Mouse (Mus musculus) forebrain, embryonic 13.5 days (tissue): ENCODE results near the gene Capza1. TPM values are rescaled to one million over a fixed set of nuclear protein-coding genes. Genes with fewer than 3 reads are reported as not detected.

Experiments used
- ATAC-seq: fragments of 200-750 bp; cut with Nextera tagmentation; 2 replicates; pipeline ENCODE4 v1.8.0; 2017
- H3K27ac ChIP-seq: fragments of 300-500 bp; sonication (generic); 2 replicates; pipeline ENCODE4 v1.5.1; 2015; ENCODE audit warnings: inconsistent platforms, mild to moderate bottlenecking, moderate library complexity
- H3K27me3 ChIP-seq: fragments of 300-500 bp; sonication (generic); 2 replicates; pipeline ENCODE4 v1.6.1; 2015; ENCODE audit warnings: mild to moderate bottlenecking, inconsistent platforms
- H3K36me3 ChIP-seq: fragments of 300-500 bp; sonication (generic); 2 replicates; pipeline ENCODE4 v1.6.1; 2015; ENCODE audit warnings: mild to moderate bottlenecking, inconsistent platforms; ENCODE audit not compliant: poor library complexity, severe bottlenecking
- H3K4me1 ChIP-seq: fragments of 300-500 bp; sonication (generic); 2 replicates; pipeline ENCODE4 v1.6.1; 2015; ENCODE audit warnings: inconsistent platforms
- H3K4me2 ChIP-seq: fragments of 300-500 bp; sonication (generic); 2 replicates; pipeline ENCODE4 v1.6.1; 2015; ENCODE audit warnings: inconsistent platforms, mild to moderate bottlenecking, moderate library complexity
- H3K4me3 ChIP-seq: fragments of 300-500 bp; sonication (generic); 2 replicates; pipeline ENCODE4 v1.5.1; 2015; ENCODE audit warnings: mild to moderate bottlenecking, inconsistent platforms
- H3K9ac ChIP-seq: fragments of 300-500 bp; sonication (generic); 2 replicates; pipeline ENCODE4 v1.6.1; 2015; ENCODE audit warnings: mild to moderate bottlenecking, inconsistent platforms
- H3K9me3 ChIP-seq: fragments of 300-500 bp; sonication (generic); replicated peaks from 2 replicates; pipeline ENCODE4 v1.6.1; 2016; ENCODE audit warnings: inconsistent platforms
- WGBS: fragments of 180-500 bp; shearing (Covaris S2); methylation state at CpG from one replicate; pipeline ENCODE4 v1.1.7; 2015; 5-methylcytosine and 5-hydroxymethylcytosine counted together
- polyA plus RNA-seq: library from polyadenylated mRNA; unstranded; fragments of >200 nt; fragmentation: Nextera tagmentation; extraction: Ambion mirVana; gene quantifications from 2 replicates; pipeline ENCODE4 v1.2.1, GENCODE M21; 2015

Gene Capza1
- polyA plus RNA-seq, 1 experiment from 2014 or later = 180 TPM

DNA sequence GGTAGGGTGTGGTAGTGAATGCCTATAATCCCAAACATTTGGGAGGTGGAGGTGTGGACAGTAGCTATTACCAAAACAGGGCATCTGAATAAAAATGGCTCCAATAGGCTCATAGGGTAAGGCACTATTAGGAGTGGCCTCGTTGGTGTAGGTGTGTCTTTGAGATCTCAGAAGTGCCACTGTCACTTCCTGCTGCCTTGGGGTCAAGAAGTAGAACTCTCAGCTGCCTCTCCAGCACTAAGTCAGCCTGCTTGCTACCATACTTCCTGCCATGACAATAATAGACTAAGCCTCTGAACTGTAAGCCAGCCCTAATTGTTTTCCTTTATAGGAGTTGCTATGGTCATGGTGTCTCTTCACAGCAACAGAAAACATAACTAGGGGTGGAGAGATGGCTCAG is 8.2 kb downstream of the Capza1 start:
- ATAC-seq = no peak
- WGBS = 90% methylated on average over 1 of the region's 1 CpGs
- H3K27me3 ChIP-seq = no peaks in the 10 kb centered on the region

DNA sequence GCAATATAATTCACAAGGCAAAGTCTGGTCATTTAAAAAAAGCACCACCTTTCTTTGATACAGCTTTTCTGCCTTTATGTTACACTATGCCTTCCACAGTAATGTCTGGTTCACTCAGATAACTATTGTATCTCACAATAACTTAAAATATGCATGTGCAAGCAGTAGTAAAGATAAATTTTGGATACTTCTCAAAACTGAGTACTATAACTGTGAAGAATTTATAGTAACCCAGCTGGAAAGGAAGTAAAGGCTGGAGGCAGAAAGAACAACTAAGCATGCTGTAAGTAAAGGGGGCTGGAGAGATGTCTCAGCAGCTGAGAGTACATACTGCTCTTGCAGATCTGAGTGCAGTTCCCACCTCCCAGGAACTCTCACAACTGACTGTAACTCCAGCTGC is 9.4 kb downstream of the Capza1 start:
- no peak overlapping the region for H3K4me2 ChIP-seq
- no peak overlapping the region for H3K27ac ChIP-seq
- no peak for ATAC-seq
- H3K36me3 ChIP-seq = peaks cover 26% of the 10 kb centered on the region
- no peak overlapping the region for H3K4me3 ChIP-seq
- H3K9me3 ChIP-seq = no peaks in the 10 kb centered on the region
- H3K9ac ChIP-seq = no peak overlapping the region
- H3K4me1 ChIP-seq = no peaks in the 10 kb centered on the region
- H3K27me3 ChIP-seq = no peaks in the 10 kb centered on the region

More for the DNA sequence above, 8.2 kb downstream of the Capza1 start:
- peaks cover 25% of the 10 kb centered on the region for H3K36me3 ChIP-seq
- H3K4me3 ChIP-seq = no peak overlapping the region
- no peaks in the 10 kb centered on the region for H3K9me3 ChIP-seq
- H3K4me1 ChIP-seq = peaks cover 2% of the 10 kb centered on the region
- no peak overlapping the region for H3K27ac ChIP-seq
- no peak overlapping the region for H3K4me2 ChIP-seq
- no peak overlapping the region for H3K9ac ChIP-seq

DNA sequence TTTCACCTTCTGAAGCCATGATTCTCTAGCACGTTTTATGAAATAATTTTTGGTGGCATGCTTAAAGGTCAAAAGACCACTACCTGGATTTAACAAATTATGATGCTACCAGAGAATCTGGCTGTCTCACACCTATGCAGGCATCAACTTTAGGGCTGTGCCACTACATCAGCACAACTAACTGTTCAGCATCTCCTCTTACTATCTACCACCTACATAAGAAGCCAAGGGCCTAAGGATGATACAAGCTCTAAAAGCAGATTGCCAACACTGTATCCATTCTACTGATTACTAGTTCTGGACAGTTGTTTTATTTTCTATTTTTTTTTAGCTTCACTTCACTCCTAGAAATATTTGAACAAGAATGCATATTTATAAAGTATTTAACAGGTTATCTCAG is 9.8 kb downstream of the Capza1 start:
- no peak for ATAC-seq
- no peaks in the 10 kb centered on the region for H3K27me3 ChIP-seq
- no peak overlapping the region for H3K4me2 ChIP-seq
- peaks cover 28% of the 10 kb centered on the region for H3K36me3 ChIP-seq
- no peak overlapping the region for H3K27ac ChIP-seq
- H3K4me1 ChIP-seq = no peaks in the 10 kb centered on the region
- no peak overlapping the region for H3K9ac ChIP-seq
- WGBS = 94% methylated on average over 1 of the region's 1 CpGs
- no peak overlapping the region for H3K4me3 ChIP-seq
- no peaks in the 10 kb centered on the region for H3K9me3 ChIP-seq

DNA sequence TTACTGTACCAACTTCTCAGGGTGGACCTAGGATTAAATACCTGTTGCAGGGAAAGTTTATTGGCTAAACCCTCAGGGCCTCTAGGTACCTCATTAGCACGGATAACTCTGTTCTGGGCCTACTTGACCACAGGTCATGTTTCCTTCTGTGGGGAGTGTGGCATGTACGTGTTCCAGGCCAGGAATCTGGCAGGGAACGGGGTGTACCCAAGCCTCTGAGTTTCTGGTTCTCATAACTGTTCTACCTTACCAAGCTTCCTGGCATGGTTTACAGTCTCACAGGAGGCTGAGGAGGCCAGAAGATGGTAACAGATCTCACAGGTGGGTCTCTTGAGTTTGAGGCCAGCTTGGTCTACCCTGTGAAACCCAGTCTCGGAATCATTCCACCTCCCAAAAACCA is 17.7 kb downstream of the Capza1 start:
- Histone ChIP-seq H3K4me2 (no peak overlapping the region), H3K36me3 (peaks cover 49% of the 10 kb centered on the region), H3K27ac (no peak overlapping the region), H3K9ac (no peak overlapping the region), H3K4me1 (no peaks in the 10 kb centered on the region), H3K4me3 (no peak overlapping the region), H3K9me3 (no peaks in the 10 kb centered on the region), H3K27me3 (no peaks in the 10 kb centered on the region)
- ATAC-seq = no peak
- 92% methylated on average over 4 of the region's 4 CpGs for WGBS

DNA sequence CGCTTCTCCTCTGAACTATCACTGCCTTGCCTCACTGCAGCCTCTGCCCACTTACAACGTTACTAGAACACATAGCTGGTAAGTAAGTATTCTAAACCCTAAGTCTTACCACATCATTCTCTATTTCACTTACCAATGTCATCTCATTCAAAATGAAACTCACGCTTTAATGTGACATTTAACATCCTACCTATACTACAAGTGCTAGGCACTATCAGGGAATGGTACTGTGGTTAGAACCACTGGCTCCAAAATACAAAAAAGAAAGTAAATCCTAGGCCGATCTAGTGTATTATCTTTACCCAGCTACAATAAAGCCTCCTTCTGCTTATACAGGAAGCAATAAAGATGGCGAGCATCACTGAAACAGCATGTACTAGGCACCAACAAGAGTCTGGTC is 23.3 kb downstream of the Capza1 start:
- H3K4me3 ChIP-seq = no peak overlapping the region
- no peaks in the 10 kb centered on the region for H3K27me3 ChIP-seq
- no peaks in the 10 kb centered on the region for H3K9me3 ChIP-seq
- ATAC-seq = no peak
- H3K4me2 ChIP-seq = no peak overlapping the region
- no peaks in the 10 kb centered on the region for H3K4me1 ChIP-seq
- H3K27ac ChIP-seq = no peak overlapping the region
- H3K36me3 ChIP-seq = peaks cover 68% of the 10 kb centered on the region
- 96% methylated on average over 5 of the region's 5 CpGs for WGBS
- no peak overlapping the region for H3K9ac ChIP-seq

DNA sequence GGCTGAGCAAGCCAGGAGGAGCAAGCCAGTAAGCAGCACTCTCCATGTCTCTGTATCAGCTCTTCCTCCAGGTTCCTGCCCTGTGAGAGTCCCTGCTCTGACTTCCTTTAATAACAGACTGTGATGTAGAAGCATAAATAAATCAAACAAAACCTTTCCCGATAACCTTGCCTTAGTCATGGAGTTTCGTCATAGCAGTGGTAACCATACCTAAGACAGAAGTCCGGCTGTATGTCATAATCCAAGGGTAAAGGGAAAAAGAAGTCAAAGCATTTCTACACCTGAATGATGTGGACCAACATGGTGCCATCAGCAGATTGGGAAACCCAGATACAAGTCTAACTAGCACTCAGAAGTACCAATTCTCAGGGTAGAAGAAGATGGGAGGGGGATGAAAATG is 28.5 kb downstream of the Capza1 start:
- H3K9me3 ChIP-seq = no peaks in the 10 kb centered on the region
- no peak overlapping the region for H3K4me3 ChIP-seq
- no peak for ATAC-seq
- no peak overlapping the region for H3K27ac ChIP-seq
- peaks cover 65% of the 10 kb centered on the region for H3K36me3 ChIP-seq
- no peak overlapping the region for H3K4me2 ChIP-seq
- WGBS = 98% methylated on average over 3 of the region's 3 CpGs
- H3K9ac ChIP-seq = no peak overlapping the region
- no peaks in the 10 kb centered on the region for H3K4me1 ChIP-seq
- no peaks in the 10 kb centered on the region for H3K27me3 ChIP-seq

DNA sequence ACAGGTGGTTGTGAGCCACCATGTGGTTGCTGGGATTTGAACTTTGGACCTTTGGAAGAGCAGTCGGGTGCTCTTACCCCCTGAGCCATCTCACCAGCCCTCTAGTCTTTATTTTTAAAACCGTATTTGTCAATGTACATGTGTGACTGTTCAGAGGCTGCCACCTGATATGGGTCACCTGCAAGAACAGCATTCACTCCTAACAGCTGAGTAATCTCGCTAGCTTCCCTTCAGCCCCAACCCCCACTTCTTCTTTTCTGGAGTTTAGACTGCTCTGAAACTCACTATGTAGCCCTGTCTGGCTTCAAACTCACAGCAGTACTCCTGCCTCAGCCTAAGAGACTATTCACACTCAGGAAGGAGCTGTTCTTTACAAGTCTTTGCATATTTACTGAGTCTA is 41.9 kb downstream of the Capza1 start:
- Histone ChIP-seq H3K4me2 (no peak overlapping the region), H3K36me3 (peaks cover 28% of the 10 kb centered on the region), H3K9ac (no peak overlapping the region), H3K4me1 (peaks cover 10% of the 10 kb centered on the region), H3K27ac (no peak overlapping the region), H3K27me3 (no peaks in the 10 kb centered on the region), H3K4me3 (no peak overlapping the region), H3K9me3 (no peaks in the 10 kb centered on the region)
- WGBS = 87% methylated on average over 3 of the region's 3 CpGs
- ATAC-seq = no peak

DNA sequence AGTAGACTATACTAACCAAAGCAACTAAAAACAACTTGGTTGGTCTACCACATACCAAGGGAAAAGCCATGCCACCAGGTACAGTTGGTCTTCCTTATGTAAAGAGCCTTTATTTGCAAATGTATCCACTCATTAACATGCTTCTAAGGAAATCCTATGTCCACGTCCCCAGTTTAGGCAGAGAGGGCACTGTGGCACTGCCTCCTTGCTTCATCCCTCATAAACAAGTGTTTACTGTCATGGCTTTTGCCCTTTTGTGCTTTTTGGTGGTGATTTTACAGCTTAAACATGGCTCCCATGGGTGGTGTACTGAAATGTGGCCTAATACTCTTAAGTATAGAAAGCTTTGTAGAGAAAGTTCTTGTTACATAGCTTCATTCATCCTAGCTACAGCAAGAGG is 43.9 kb downstream of the Capza1 start:
- Histone ChIP-seq H3K27me3 (no peaks in the 10 kb centered on the region), H3K4me1 (peaks cover 18% of the 10 kb centered on the region), H3K36me3 (peaks cover 18% of the 10 kb centered on the region), H3K9me3 (no peaks in the 10 kb centered on the region), H3K9ac (no peak overlapping the region), H3K4me2 (no peak overlapping the region), H3K27ac (no peak overlapping the region), H3K4me3 (no peak overlapping the region)
- WGBS = 48% methylated on average over 1 of the region's 1 CpGs
- ATAC-seq = no peak

DNA sequence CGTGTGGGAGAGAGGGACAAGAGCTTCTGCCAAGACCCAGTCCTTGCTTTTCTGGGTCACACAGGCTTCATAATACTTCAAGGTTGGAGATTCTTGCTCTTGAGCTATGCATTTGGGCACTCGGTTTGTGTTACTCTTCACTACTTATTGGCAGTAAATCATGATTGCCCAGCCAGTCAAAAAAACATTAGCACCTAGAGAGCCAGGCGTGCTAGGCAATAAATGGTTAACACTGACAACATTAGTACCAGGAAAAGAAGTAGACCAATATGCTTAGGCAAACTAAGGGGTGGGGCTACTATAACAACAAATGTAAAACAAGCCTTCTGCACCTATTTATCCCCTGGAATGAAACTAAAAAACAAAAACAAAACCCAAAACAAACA is 45.6 kb downstream of the Capza1 start:
- H3K9me3 ChIP-seq = no peaks in the 10 kb centered on the region
- WGBS = 8% methylated on average over 3 of the region's 3 CpGs
- ATAC-seq = no peak
- H3K9ac ChIP-seq = peak overlapping the region; percentile 89
- H3K36me3 ChIP-seq = peaks cover 14% of the 10 kb centered on the region
- H3K4me3 ChIP-seq = peak overlapping the region; percentile 77
- H3K4me2 ChIP-seq = peak overlapping the region; percentile 98
- no peaks in the 10 kb centered on the region for H3K27me3 ChIP-seq
- H3K27ac ChIP-seq = no peak overlapping the region
- H3K4me1 ChIP-seq = peaks cover 18% of the 10 kb centered on the region

DNA sequence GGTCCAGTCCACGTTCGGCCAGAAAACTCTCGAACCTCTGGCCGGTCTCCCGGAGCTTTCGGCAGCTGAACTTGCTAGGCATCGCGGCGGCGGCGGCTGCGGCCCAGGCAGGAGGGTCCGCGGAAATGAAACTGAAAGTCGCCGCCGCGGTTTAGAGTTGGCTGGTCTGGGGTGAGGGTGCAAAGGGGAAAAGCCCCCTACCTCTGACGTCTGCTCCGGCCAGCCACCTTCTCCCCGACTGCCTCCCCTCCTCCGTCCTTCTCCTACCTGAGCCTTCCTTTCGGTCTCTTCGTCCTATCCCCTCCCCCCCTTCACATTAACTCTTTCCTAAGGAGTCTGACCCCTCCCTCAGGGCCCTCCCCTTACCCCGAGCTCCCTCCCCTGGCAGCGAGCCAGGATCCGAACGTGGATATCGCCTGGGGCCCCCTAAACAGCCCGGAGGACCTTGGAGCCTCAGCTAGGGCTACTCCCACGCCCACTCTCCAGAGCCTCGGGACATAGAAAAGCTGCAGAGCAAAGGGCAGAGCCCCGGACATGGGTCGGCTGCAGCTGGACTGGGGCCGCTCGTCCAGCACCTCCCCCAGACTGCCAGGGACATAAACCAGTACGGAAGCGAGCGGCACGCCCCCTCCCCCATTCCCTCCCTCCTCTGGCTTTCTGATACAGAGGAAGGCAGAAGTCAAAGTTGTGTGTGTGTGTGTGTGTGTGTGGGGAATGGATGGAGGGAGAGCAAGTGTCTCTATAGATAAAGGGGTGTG is 46.1 kb downstream of the Capza1 start, which contains the start of gene Mov10:
TSS of gene Mov10 (minus strand) at position 573 of the 758 bp plus-strand sequence.
- peaks cover 14% of the 10 kb centered on the region for H3K36me3 ChIP-seq
- ATAC-seq = peak; percentile 82
- H3K27ac ChIP-seq = peak within 1 kb of the TSS; percentile 40; the same call in 1 of the 2 replicates
- WGBS = under 1% methylated on average over 37 of the region's 40 CpGs
- H3K4me1 ChIP-seq = peaks cover 18% of the 10 kb centered on the region
- H3K27me3 ChIP-seq = no peaks in the 10 kb centered on the region
- peak within 1 kb of the TSS; percentile 98 for H3K4me2 ChIP-seq
- no peaks in the 10 kb centered on the region for H3K9me3 ChIP-seq
- peak within 1 kb of the TSS; percentile 89 for H3K9ac ChIP-seq
- peak within 1 kb of the TSS; percentile 77 for H3K4me3 ChIP-seq

DNA sequence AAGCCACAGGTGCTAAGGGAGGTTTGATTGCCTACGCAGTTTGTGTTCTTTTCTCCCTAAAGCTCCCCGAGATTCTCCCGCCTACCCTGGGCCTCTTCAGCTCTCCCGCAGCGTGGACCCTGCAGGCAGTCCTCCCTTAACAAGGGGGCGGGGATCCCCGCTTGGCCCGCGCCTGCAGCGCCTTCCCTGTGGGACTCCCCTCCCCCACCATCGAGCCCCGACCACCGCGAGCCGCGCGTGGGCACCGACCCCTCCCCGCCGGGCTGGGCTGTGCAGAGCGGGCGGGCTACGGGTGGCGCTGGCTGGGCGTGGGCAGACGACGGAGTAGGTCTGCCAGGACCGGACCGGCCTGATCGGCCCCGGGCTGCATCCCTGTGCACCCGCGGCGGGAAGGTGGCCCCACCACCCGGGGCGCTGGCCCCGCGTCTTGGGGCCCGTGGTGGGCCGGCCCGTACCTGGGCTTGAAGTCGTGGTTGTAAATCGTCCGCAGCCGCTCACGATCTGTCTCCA is 46.8 kb downstream of the Capza1 start:
- Histone ChIP-seq H3K9ac (peak overlapping the region; percentile 89), H3K27ac (peak overlapping the region; percentile 40; the same call in 1 of the 2 replicates), H3K27me3 (no peaks in the 10 kb centered on the region), H3K4me1 (peaks cover 18% of the 10 kb centered on the region), H3K4me3 (peak overlapping the region; percentile 77), H3K36me3 (peaks cover 14% of the 10 kb centered on the region), H3K4me2 (peak overlapping the region; percentile 98), H3K9me3 (no peaks in the 10 kb centered on the region)
- WGBS = under 1% methylated on average over 46 of the region's 46 CpGs
- peak; percentile 85 for ATAC-seq

DNA sequence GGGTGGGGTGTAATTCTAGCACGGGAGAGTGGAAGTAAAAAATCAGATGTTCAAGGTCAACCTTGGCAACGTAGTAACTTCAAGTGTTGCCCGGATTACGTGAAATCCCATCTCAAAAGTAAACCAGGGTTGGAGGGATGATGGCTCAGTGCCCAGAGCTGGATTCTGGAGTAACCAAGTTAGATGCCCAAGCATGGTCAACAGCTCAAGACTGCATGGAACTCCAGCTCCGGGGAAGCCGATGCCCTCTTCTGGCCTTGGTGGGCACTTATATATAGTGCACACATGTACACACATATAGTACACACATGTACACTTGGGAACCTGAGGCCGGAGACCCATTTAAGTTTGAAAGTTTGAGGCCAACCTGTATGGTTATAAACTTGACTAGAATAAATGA is 48.2 kb downstream of the Capza1 start:
- no peak overlapping the region for H3K9ac ChIP-seq
- H3K27ac ChIP-seq = no peak overlapping the region
- no peak for ATAC-seq
- no peaks in the 10 kb centered on the region for H3K27me3 ChIP-seq
- H3K4me3 ChIP-seq = no peak overlapping the region
- H3K4me1 ChIP-seq = peaks cover 18% of the 10 kb centered on the region
- WGBS = 92% methylated on average over 7 of the region's 7 CpGs
- peaks cover 6% of the 10 kb centered on the region; the same call in 1 of the 2 replicates for H3K36me3 ChIP-seq
- no peak overlapping the region for H3K4me2 ChIP-seq
- H3K9me3 ChIP-seq = no peaks in the 10 kb centered on the region

DNA sequence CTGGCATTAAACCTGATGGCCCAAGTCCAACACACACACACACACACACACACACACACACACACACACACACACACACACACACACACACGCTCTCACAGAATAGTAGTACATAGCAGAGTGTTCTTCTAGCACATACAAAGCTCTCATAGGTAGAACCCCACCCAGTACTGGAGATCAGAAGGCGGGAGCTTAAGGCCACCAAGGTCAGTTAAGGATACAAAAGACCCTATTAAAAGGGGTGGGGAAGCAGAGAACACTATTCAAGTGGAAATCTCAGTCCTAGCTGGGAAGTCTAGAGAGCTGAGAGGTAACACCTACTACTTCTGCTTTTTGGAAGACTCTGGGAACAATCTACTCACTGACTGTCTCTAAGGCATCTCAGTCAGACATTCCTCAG is 49.0 kb downstream of the Capza1 start:
- Histone ChIP-seq H3K9me3 (no peaks in the 10 kb centered on the region), H3K36me3 (no peaks in the 10 kb centered on the region), H3K4me2 (no peak overlapping the region), H3K4me3 (no peak overlapping the region), H3K4me1 (peaks cover 18% of the 10 kb centered on the region), H3K9ac (no peak overlapping the region), H3K27ac (no peak overlapping the region), H3K27me3 (no peaks in the 10 kb centered on the region)
- WGBS = 93% methylated on average over 2 of the region's 2 CpGs
- no peak for ATAC-seq
